Mouse (Mus musculus) brain, embryonic 14.5 days (tissue): ENCODE results near the gene Olfr1238.

ENCODE experiments used
- CTCF ChIP-seq: fragments of 200-500 bp; IDR thresholded peaks from 2 replicates; pipeline ENCODE4 v1.5.1; 2012; ENCODE audit warnings: inconsistent platforms, mild to moderate bottlenecking, moderate library complexity, borderline replicate concordance; ENCODE audit not compliant: insufficient read depth, insufficient read length; ENCODE audit errors: extremely low read depth
- POLR2A ChIP-seq: fragments of 200-500 bp; IDR thresholded peaks from 2 replicates; pipeline ENCODE4 v1.6.1; 2012; ENCODE audit warnings: mild to moderate bottlenecking, inconsistent platforms, borderline replicate concordance; ENCODE audit not compliant: poor library complexity, insufficient read depth, insufficient read length, severe bottlenecking; ENCODE audit errors: extremely low read depth

GRCm38 (mm10) chr2:89420307-89420706 lies 10.8 kb upstream of the Olfr1238 start, which contains the start of gene Olfr1239:
- TF ChIP-seq CTCF (no peak), POLR2A (no peak)
